Mouse (Mus musculus) layer of hippocampus, adult 18-20 months (tissue): ENCODE measurements at regions not wholly inside any gene's neighbourhood (a gene's known extent, or its start where the extent isn't known, plus 50 kb on each side); places are given as distances from the start of the nearest gene placed in this dataset.

ENCODE experiments used
- DNase-seq, 2 experiments: peaks; one replicate each; pipeline ENCODE4 v3.0.0; 2022; ENCODE audit warnings: low spot score in 2 of 2

GRCm38 (mm10) chr1:34642304-34642893 lies 62.9 kb downstream of the Amer3 start:
- DNase-seq, result peak; percentile 35 to 70

- DNase-seq, result peak; percentile 64 to 84
These were observed 74.6 kb downstream of the Amer3 start for GRCm38 (mm10) chr1:34653963-34654644.

- no peak for DNase-seq
These were observed 78.0 kb downstream of the Amer3 start for GRCm38 (mm10) chr1:34657481-34657880.

GRCm38 (mm10) chr1:34663875-34664547 lies 84.6 kb downstream of the Amer3 start:
- peak in 1 of 2 experiments; percentile 59 for DNase-seq

- DNase-seq, result peak in 1 of 2 experiments; percentile 68
These were observed 85.5 kb downstream of the Amer3 start for GRCm38 (mm10) chr1:34664816-34665511.

GRCm38 (mm10) chr1:34665512-34665854 lies 86.0 kb downstream of the Amer3 start:
- no peak for DNase-seq

GRCm38 (mm10) chr1:34666226-34666662 lies 86.8 kb downstream of the Amer3 start:
- DNase-seq, result no peak

- no peak for DNase-seq
These were observed 97.8 kb downstream of the Amer3 start for GRCm38 (mm10) chr1:34677105-34677741.

- DNase-seq, result peak in 1 of 2 experiments; percentile 27
These were observed 98.6 kb downstream of the Amer3 start for GRCm38 (mm10) chr1:34677832-34678733.

- DNase-seq, result no peak
These were observed 99.2 kb downstream of the Amer3 start for GRCm38 (mm10) chr1:34678734-34679068.

- peak in 1 of 2 experiments; percentile 48 for DNase-seq
These were observed 107.1 kb downstream of the Amer3 start for GRCm38 (mm10) chr1:34686539-34686938.

- peak in 1 of 2 experiments; percentile 58 for DNase-seq
These were observed 117.1 kb downstream of the Amer3 start for GRCm38 (mm10) chr1:34696533-34696932.

GRCm38 (mm10) chr1:34700237-34701030 lies 121.0 kb downstream of the Amer3 start:
- DNase-seq, result peak in 1 of 2 experiments; percentile 71

GRCm38 (mm10) chr1:34701436-34701835 lies 122.0 kb downstream of the Amer3 start:
- DNase-seq, result no peak

GRCm38 (mm10) chr1:34709089-34709488 lies 129.6 kb downstream of the Amer3 start:
- DNase-seq, result peak in 1 of 2 experiments; percentile 39

- no peak for DNase-seq
These were observed 120.2 kb downstream of the Fam168b start for GRCm38 (mm10) chr1:34722674-34723073.

GRCm38 (mm10) chr1:34732156-34732555 lies 110.7 kb downstream of the Fam168b start:
- no peak for DNase-seq

- DNase-seq, result no peak
These were observed 109.6 kb downstream of the Fam168b start for GRCm38 (mm10) chr1:34733026-34733913.
